Mouse (Mus musculus): ENCODE results near the gene Nr5a2. TPM values are rescaled to one million over a fixed set of nuclear protein-coding genes. Genes with fewer than 3 reads are reported as not detected.

The Nr5a2 gene
- polyA plus RNA-seq, 1 experiment from 2014 or later, result 0.24 TPM

DNA sequence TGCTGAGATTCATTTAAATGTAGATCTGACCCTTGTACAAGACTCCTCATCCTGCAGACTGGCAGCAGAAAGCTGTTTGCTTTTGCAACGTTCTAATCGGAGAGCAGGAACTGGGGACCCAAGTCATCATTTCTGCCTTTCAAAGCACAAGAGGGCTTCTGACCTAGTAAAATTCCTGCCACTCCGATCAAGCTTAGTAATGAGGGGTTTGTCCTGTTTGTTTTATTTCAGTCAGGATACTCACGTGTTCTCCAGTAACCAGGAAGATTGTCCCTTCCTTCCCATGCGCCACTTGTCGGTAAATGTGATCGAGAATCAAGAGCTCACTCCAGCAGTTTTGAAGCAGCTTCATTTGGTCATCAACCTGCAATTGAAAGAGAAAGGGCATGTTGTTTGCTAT is 69.8 kb downstream of the Nr5a2 start:
- DNase-seq (ENCODE audit: extremely low spot score, low spot score), result no peak
- Histone ChIP-seq H3K9me3 (no peaks in the 10 kb centered on the region), H3K36me3 (replicated peaks) (no peaks in the 10 kb centered on the region), H3K27ac (no peak overlapping the region), H3K4me1 (peaks cover 9% of the 10 kb centered on the region), H3K4me3 (no peak overlapping the region), H3K27me3 (ENCODE audit: poor library complexity, severe bottlenecking) (no peaks in the 10 kb centered on the region)
- 88% methylated on average over 7 of the region's 7 CpGs for whole genome bisulfite sequencing

DNA sequence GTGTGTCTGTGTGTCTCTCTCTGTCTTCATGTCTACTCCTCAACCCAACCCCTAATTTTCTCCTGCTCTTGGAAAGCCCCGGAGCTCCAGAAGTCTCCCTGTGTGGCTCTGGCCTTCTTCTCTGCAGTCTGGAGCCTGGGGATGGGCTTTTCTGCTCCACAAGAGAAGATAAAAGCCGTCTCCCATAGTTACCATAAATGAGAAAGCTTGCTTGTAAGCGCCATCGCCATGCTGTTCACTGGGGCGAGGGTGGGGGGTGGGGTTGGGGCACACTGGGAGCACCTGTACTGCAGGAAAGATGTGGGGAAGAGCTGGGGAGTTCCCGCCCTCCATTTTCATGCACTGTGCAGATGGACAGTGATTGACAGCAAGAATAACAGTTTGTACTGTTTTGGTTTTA is 71.5 kb downstream of the Nr5a2 start:
- H3K4me3 ChIP-seq, result no peak overlapping the region
- 53% methylated on average over 6 of the region's 6 CpGs for WGBS
- H3K27me3 ChIP-seq (ENCODE audit: poor library complexity, severe bottlenecking), result no peaks in the 10 kb centered on the region
- H3K27ac ChIP-seq, result no peak overlapping the region
- H3K36me3 ChIP-seq (replicated peaks), result no peaks in the 10 kb centered on the region
- peaks cover 9% of the 10 kb centered on the region for H3K4me1 ChIP-seq
- no peak for DNase-seq (ENCODE audit: extremely low spot score, low spot score)
- no peaks in the 10 kb centered on the region for H3K9me3 ChIP-seq

DNA sequence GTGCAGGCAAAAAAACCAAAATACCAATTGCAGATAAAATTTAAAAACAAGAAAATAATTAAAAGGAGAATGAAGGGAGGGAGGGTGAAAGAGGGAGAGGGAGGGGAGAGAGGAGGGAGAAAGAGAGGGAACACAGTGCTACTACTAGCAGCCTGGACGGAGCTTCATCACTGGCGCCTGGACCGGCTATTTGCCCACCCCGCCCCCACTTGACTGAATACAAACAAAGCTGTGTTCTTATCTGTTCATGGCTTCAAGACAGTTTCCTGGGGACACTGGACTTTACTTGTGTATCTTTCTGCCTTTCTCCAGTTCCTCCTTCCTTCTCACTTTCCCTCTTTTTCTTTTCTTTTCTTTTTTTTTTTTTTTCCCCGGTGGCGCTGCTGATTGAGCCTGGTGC is 73.6 kb downstream of the Nr5a2 start:
- Histone ChIP-seq H3K9me3 (no peaks in the 10 kb centered on the region), H3K27me3 (ENCODE audit: poor library complexity, severe bottlenecking) (no peaks in the 10 kb centered on the region), H3K27ac (no peak overlapping the region), H3K4me3 (no peak overlapping the region), H3K4me1 (peaks cover 9% of the 10 kb centered on the region), H3K36me3 (replicated peaks) (no peaks in the 10 kb centered on the region)
- WGBS, result 64% methylated on average over 6 of the region's 6 CpGs
- no peak for DNase-seq (ENCODE audit: extremely low spot score, low spot score)

DNA sequence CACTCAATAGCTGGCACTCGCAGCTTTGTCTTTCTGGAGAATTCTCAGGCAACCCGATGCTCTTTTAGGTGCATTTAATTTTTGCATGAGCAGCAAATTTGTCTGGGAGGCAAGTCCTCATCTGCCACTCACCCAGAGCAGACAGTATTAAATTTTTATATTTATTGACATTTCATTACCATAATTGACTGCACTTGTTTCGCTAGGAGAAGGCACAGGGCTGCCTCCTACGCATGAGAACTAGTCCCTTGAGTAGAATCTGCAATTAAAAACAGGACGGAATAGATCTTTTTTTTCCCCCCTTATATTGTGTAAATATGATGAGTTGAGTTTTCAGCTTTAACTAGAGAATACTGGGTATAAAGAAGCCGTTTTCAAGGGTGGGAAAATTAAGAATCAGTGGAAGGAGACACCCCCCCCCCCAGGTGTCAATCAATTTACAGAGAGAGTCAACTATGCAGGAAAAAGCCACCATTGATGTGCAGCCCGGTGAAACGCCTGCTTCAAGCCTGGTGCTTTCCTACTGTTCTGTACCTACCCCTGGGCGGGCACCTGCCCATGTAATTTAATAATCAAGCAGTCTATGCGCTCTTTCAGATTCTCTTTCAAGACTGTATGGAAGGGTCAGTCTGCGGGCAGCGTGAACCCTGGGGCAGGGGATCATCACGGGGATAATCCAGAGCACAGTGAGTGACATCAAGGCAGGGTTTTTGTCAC is 76.6 kb downstream of the Nr5a2 start:
- WGBS, result 89% methylated on average over 13 of the region's 13 CpGs
- Histone ChIP-seq H3K9me3 (no peaks in the 10 kb centered on the region), H3K27me3 (ENCODE audit: poor library complexity, severe bottlenecking) (no peaks in the 10 kb centered on the region), H3K4me1 (peaks cover 2% of the 10 kb centered on the region), H3K27ac (no peak overlapping the region), H3K36me3 (replicated peaks) (no peaks in the 10 kb centered on the region), H3K4me3 (no peak overlapping the region)
- DNase-seq (ENCODE audit: extremely low spot score, low spot score), result no peak

DNA sequence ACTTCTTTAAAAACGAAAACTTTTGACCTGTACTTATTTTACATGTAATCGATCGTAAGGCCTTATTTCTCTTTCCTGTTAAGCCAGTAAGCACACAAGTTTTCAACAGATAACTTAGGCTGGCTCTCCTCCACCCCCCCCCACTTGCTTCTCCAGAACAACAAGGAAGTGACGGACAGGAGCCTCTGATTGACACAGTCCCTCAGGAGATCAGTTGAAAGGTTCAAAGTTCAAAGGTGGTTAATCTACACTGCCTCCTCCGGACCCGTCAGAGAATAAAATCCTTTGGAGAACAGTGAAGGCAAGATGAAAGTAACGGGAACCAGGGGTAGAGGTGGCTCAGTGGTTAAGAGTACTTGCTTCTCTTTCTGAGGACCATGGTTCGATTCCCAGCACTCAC is 80.0 kb downstream of the Nr5a2 start:
- no peaks in the 10 kb centered on the region for H3K9me3 ChIP-seq
- H3K4me3 ChIP-seq, result no peak overlapping the region
- H3K4me1 ChIP-seq, result no peaks in the 10 kb centered on the region
- DNase-seq (ENCODE audit: extremely low spot score, low spot score), result no peak
- 86% methylated on average over 8 of the region's 8 CpGs for WGBS
- H3K27ac ChIP-seq, result no peak overlapping the region
- no peaks in the 10 kb centered on the region for H3K36me3 ChIP-seq (replicated peaks)
- H3K27me3 ChIP-seq (ENCODE audit: poor library complexity, severe bottlenecking), result no peaks in the 10 kb centered on the region

DNA sequence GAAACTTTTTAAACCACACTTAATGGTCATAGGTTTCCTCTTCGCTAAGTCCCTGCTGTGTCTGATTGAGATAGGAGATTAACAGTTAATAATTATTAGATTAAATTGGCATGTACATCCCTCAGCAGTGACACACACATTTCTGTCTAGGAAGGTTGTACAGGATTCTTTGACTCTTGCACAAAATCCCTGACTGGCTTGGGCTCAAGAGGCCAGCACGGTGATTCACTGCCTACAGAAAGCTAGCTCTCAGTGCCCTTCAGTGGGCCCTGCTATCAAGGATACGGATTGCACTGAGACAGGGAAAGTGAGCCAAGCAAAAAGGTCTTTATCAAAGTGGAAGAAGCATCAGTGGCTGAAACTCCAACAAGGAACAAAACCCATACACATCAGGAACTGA is 85.2 kb downstream of the Nr5a2 start:
- no peak overlapping the region for H3K27ac ChIP-seq

DNA sequence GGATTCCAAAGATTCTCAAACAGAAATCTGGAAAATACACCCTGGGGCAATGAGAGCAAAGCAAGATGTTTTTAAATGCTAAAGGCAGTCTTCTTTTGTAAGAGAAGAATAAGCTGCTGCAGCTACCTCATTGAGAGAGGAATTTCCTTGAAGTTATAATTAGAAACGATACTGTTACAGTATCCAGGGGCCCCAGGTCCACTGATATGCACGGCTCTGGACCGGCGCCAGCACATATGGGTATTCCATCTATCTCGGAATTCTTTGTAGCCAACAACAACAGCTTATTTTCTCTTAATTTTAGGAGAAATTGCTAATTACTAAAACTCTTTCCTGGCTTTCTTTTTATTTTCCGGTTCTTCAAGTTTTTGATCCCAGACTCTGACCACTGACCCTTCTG is 91.3 kb downstream of the Nr5a2 start:
- H3K4me3 ChIP-seq, result no peak overlapping the region
- no peaks in the 10 kb centered on the region for H3K36me3 ChIP-seq (replicated peaks)
- H3K9me3 ChIP-seq, result no peaks in the 10 kb centered on the region
- no peaks in the 10 kb centered on the region for H3K4me1 ChIP-seq
- no peak for DNase-seq (ENCODE audit: extremely low spot score, low spot score)
- H3K27me3 ChIP-seq (ENCODE audit: poor library complexity, severe bottlenecking), result no peaks in the 10 kb centered on the region
- no peak overlapping the region for H3K27ac ChIP-seq
- 83% methylated on average over 6 of the region's 6 CpGs for WGBS

More for the DNA sequence above, 85.2 kb downstream of the Nr5a2 start:
- WGBS, result 92% methylated on average over 3 of the region's 3 CpGs
- Histone ChIP-seq H3K36me3 (replicated peaks) (no peaks in the 10 kb centered on the region), H3K4me3 (no peak overlapping the region), H3K4me1 (no peaks in the 10 kb centered on the region), H3K27me3 (ENCODE audit: poor library complexity, severe bottlenecking) (no peaks in the 10 kb centered on the region), H3K9me3 (no peaks in the 10 kb centered on the region)
- DNase-seq (ENCODE audit: extremely low spot score, low spot score), result no peak

DNA sequence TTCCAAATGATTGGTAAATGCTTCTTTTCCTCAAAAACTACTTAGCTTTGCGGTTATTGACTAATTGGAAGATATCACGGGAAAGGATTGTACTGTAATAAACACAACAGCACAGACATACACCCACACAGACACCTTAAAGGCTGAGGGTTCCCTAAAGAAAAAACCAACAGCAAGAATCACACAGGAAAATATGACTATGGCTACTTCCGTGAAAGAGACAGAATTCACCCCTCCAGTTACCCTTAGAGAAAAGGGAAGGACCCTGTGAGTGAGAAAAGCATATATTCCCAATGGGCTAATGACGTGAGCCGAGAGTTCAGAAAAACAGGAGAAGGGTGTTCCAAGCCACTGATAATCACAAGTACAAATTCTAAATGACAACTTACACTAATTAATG is 92.0 kb downstream of the Nr5a2 start:
- 90% methylated on average over 5 of the region's 5 CpGs for WGBS
- Histone ChIP-seq H3K36me3 (replicated peaks) (no peaks in the 10 kb centered on the region), H3K4me3 (no peak overlapping the region), H3K27me3 (ENCODE audit: poor library complexity, severe bottlenecking) (no peaks in the 10 kb centered on the region), H3K27ac (no peak overlapping the region), H3K9me3 (no peaks in the 10 kb centered on the region), H3K4me1 (no peaks in the 10 kb centered on the region)
- no peak for DNase-seq (ENCODE audit: extremely low spot score, low spot score)

DNA sequence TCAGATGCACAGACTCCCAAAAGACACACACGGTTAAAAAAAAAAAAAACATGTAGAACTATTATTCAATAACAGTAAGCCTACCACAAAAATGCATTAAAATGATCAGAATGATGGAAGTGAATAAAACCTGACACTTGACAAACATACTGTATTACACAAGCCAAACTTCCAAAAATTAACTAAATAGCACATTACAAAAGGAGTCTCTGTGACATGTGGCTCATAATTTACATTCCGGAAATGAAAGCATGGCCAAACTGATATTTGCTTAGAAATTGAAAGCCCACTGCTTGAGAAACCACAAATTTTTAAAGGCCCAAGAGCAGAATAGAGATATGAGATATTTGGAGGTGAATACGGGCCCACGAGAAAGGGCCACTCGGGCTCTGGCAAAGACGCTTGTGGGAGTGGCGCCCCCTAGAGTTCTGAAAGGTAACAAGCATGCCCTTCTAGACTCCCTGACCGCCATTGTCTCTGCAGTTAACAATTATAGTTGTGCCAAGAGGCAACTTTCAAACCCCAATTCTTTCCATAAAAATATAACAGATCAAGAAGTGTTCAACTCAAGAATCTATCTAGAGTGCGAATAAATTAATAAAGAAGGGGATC is 93.7 kb downstream of the Nr5a2 start:
- DNase-seq (ENCODE audit: extremely low spot score, low spot score), result no peak
- Histone ChIP-seq H3K27me3 (ENCODE audit: poor library complexity, severe bottlenecking) (no peaks in the 10 kb centered on the region), H3K36me3 (replicated peaks) (no peaks in the 10 kb centered on the region), H3K27ac (no peak overlapping the region), H3K9me3 (no peaks in the 10 kb centered on the region), H3K4me3 (no peak overlapping the region), H3K4me1 (no peaks in the 10 kb centered on the region)
- WGBS, result 74% methylated on average over 9 of the region's 9 CpGs

DNA sequence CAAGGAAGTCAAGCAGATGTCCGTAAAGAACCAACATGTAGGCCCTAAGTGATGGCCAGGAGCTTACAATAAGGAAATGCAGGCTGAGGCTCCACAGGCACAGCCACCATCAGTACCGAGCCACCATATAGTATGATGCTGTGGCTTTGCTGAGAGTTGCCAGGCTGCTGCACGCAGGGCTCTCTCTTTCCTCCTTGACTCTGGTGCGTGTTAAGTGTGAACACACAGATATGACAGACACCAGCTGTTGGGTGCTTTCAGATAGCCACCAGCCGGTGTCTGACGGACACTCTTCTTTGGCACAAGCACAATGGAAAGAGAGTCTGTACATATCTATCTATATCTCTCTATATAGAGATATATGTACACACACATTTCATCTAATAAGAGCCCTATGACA is 97.0 kb downstream of the Nr5a2 start:
- no peak overlapping the region for H3K27ac ChIP-seq
- H3K36me3 ChIP-seq (replicated peaks), result no peaks in the 10 kb centered on the region
- peaks cover 10% of the 10 kb centered on the region for H3K4me1 ChIP-seq
- no peak overlapping the region for H3K4me3 ChIP-seq
- WGBS, result 98% methylated on average over 6 of the region's 6 CpGs
- no peaks in the 10 kb centered on the region for H3K9me3 ChIP-seq
- DNase-seq (ENCODE audit: extremely low spot score, low spot score), result no peak
- H3K27me3 ChIP-seq (ENCODE audit: poor library complexity, severe bottlenecking), result no peaks in the 10 kb centered on the region

DNA sequence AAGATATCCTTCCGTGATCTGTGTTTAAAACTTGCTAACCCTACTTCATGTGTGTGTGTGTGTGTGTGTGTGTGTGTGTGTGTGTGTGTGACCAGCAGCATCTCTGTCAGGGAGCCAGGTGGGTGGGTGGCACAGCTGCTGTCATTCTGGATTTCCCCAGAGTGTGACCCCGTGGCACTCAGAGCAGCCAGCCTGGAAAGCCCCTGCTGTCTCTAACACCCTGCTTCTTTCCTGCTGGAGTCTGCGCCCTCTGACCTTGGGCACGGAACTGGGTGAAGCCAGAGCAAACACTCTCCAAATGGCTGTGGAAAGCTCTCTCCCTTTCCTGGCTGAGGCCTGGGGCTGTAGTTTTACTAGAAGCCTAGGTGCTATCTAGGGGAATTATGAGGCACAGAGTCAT is 100.8 kb downstream of the Nr5a2 start:
- no peak overlapping the region for H3K4me3 ChIP-seq
- H3K4me1 ChIP-seq, result peaks cover 10% of the 10 kb centered on the region
- no peak overlapping the region for H3K27ac ChIP-seq
- no peaks in the 10 kb centered on the region for H3K9me3 ChIP-seq
- no peaks in the 10 kb centered on the region for H3K27me3 ChIP-seq (ENCODE audit: poor library complexity, severe bottlenecking)
- no peaks in the 10 kb centered on the region for H3K36me3 ChIP-seq (replicated peaks)
- 61% methylated on average over 4 of the region's 4 CpGs for WGBS
- DNase-seq (ENCODE audit: extremely low spot score, low spot score), result no peak

DNA sequence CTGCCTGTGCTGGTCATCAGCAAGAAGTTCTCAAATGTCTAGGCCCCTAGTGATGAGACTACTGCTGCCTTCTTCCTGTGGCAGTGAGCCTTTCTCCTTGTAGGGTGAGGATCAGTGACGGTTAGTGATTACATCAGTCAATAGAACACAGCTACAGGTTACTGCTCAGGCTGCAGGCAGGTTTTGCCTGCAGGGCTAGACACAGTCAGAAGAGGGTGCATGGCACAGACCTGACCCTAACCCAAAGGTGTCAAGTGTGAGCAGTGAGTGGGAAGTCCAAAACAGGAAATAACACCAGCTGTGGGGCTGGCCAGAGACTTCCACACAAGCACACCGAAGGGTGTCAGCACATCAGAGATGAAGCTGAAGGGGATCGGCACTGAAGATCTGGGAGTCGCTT is 101.5 kb downstream of the Nr5a2 start:
- WGBS, result 81% methylated on average over 4 of the region's 4 CpGs
- H3K36me3 ChIP-seq (replicated peaks), result no peaks in the 10 kb centered on the region
- no peak for DNase-seq (ENCODE audit: extremely low spot score, low spot score)

DNA sequence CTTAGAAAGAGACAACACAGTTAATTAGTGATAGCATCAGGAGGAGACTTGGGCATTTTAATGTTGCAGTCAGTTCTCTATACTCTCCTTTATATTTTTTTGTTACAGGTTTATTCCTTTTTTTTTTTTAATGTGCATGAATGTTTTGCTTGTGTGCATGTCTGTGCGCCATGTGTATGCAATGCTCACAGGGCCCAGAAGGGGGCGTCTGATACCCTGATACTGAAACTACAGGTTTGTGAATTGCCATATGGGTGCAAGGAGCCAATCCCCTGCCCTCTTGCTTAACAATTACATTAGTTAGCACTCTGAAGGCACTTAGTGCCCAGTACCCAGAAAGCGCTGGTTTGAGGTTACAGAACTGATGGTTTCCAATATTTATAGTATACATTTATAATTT is 104.1 kb downstream of the Nr5a2 start:
- WGBS, result 85% methylated on average over 3 of the region's 3 CpGs
- H3K27me3 ChIP-seq (ENCODE audit: poor library complexity, severe bottlenecking), result no peaks in the 10 kb centered on the region
- H3K4me1 ChIP-seq, result peaks cover 10% of the 10 kb centered on the region
- no peak for DNase-seq (ENCODE audit: extremely low spot score, low spot score)
- no peaks in the 10 kb centered on the region for H3K36me3 ChIP-seq (replicated peaks)
- no peak overlapping the region for H3K27ac ChIP-seq
- H3K9me3 ChIP-seq, result no peaks in the 10 kb centered on the region
- no peak overlapping the region for H3K4me3 ChIP-seq

More for the DNA sequence above, 101.5 kb downstream of the Nr5a2 start:
- Histone ChIP-seq H3K27ac (no peak overlapping the region), H3K4me3 (no peak overlapping the region), H3K4me1 (peaks cover 10% of the 10 kb centered on the region), H3K27me3 (ENCODE audit: poor library complexity, severe bottlenecking) (no peaks in the 10 kb centered on the region), H3K9me3 (no peaks in the 10 kb centered on the region)
